Mouse (Mus musculus) hindbrain, postnatal 0 days (tissue): ENCODE measurements around the gene Sowaha. TPM values are rescaled to one million over a fixed set of nuclear protein-coding genes. Genes with fewer than 3 reads are reported as not detected.

Experiments
- ATAC-seq: fragments of 200-750 bp; cut with Nextera tagmentation; 2 replicates; pipeline ENCODE4 v1.8.0; 2017; ENCODE audit warnings: mild to moderate bottlenecking, moderate TSS enrichment, moderate library complexity
- DNase-seq: peaks from one replicate; pipeline ENCODE4 v3.0.0-alpha.2; 2015; ENCODE audit warnings: low spot score
- H3K27ac ChIP-seq: fragments of 300-500 bp; sonication (generic); 2 replicates; pipeline ENCODE4 v1.5.1; 2014; ENCODE audit warnings: mild to moderate bottlenecking
- H3K27me3 ChIP-seq: fragments of 300-500 bp; sonication (generic); 2 replicates; pipeline ENCODE4 v1.6.1; 2014; ENCODE audit warnings: low read length, mixed read lengths; ENCODE audit not compliant: insufficient read depth
- H3K36me3 ChIP-seq: fragments of 300-500 bp; sonication (generic); 2 replicates; pipeline ENCODE4 v1.6.1; 2014; ENCODE audit warnings: low read length, mixed read lengths; ENCODE audit not compliant: insufficient read depth
- H3K4me1 ChIP-seq: fragments of 300-500 bp; sonication (generic); 2 replicates; pipeline ENCODE4 v1.6.1; 2014; ENCODE audit warnings: antibody characterized with exemption, low read length, mixed read lengths; ENCODE audit not compliant: insufficient read depth
- H3K4me2 ChIP-seq: fragments of 300-500 bp; sonication (generic); 2 replicates; pipeline ENCODE4 v1.6.1; 2014; ENCODE audit warnings: low read depth, mild to moderate bottlenecking, low read length, moderate library complexity, mixed read lengths
- H3K4me3 ChIP-seq: fragments of 300-500 bp; sonication (generic); 2 replicates; pipeline ENCODE4 v1.5.1; 2014; ENCODE audit warnings: low read length
- H3K9ac ChIP-seq: fragments of 300-500 bp; sonication (generic); replicated peaks from 2 replicates; pipeline ENCODE4 v1.6.1; 2014; ENCODE audit warnings: mild to moderate bottlenecking, low read length, moderate library complexity, mixed read lengths
- H3K9me3 ChIP-seq: fragments of 300-500 bp; sonication (generic); 2 replicates; pipeline ENCODE4 v1.6.1; 2016; ENCODE audit warnings: low read length, mixed read lengths
- CTCF ChIP-seq: IDR thresholded peaks from 2 replicates; pipeline ENCODE4 v1.5.1; 2016; ENCODE audit warnings: antibody characterized with exemption, control low read depth, low read depth
- WGBS: fragments of 180-500 bp; shearing (Covaris S2); extraction: QIAGEN DNeasy Blood & Tissue Kit; methylation state at CpG from one replicate; pipeline ENCODE4 v1.1.7; 2014; 5-methylcytosine and 5-hydroxymethylcytosine counted together
- polyA plus RNA-seq: library from polyadenylated mRNA; unstranded; fragments of >200 nt; fragmentation: Nextera tagmentation; extraction: Ambion mirVana; gene quantifications from 2 replicates; pipeline ENCODE4 v1.2.1, GENCODE M21; 2015
- total RNA-seq: library from RNA; depleted of rRNA; stranded (reverse); fragments of >200 nt; gene quantifications from 2 replicates; pipeline ENCODE4 v1.2.3, GENCODE M21; 2014

The Sowaha gene
- total and polyA plus RNA-seq, 2 experiments from 2014 or later, result 4.2 to 8.7 TPM

GRCm38 (mm10) chr11:53522930-53523329 is 42.9 kb upstream of the Sowaha start:
- no peak for TF ChIP-seq CTCF
- H3K4me2 ChIP-seq, result 0 out of 2 replicates have a peak overlapping the region, but pooled peaks have one; percentile 3
- peak overlapping the region; percentile 49; the same call in 1 of the 2 replicates for H3K27ac ChIP-seq
- no peak overlapping the region; the same call in 1 of the 2 replicates for H3K9ac ChIP-seq
- no peaks in the 10 kb centered on the region for H3K9me3 ChIP-seq
- WGBS, result 58% methylated on average over 9 of the region's 9 CpGs
- H3K4me3 ChIP-seq, result no peak overlapping the region
- ATAC-seq, result no peak
- DNase-seq, result peak; percentile 46
- peaks cover 8% of the 10 kb centered on the region; the same call in 1 of the 2 replicates for H3K4me1 ChIP-seq
- no peaks in the 10 kb centered on the region for H3K36me3 ChIP-seq
- no peaks in the 10 kb centered on the region for H3K27me3 ChIP-seq

GRCm38 (mm10) chr11:53522362-53522761 is 42.3 kb upstream of the Sowaha start:
- TF ChIP-seq CTCF, result no peak
- no peak for DNase-seq
- Histone ChIP-seq H3K9me3 (no peaks in the 10 kb centered on the region), H3K4me3 (no peak overlapping the region), H3K27ac (no peak overlapping the region), H3K4me2 (no peak overlapping the region), H3K4me1 (peaks cover 8% of the 10 kb centered on the region; the same call in 1 of the 2 replicates), H3K27me3 (no peaks in the 10 kb centered on the region), H3K9ac (no peak overlapping the region; the same call in 1 of the 2 replicates), H3K36me3 (no peaks in the 10 kb centered on the region)
- no peak for ATAC-seq
- WGBS, result 88% methylated on average over 3 of the region's 3 CpGs

DNA sequence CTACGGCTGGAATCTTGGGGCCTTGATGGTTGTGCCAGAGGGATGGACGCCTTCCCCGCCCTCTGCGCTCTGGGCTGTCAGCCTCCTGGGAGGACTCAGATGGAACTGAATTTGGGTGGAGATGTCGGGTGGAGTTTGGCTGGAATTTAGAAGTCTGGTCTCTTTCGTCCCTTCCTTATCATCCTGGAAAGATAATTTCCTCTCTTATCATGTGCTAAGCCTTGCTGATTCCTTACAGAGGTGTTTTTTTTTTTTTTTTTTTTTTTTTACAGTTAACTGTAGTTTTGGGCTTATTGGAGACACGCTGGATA is 41.7 kb upstream of the Sowaha start:
- peaks cover 8% of the 10 kb centered on the region; the same call in 1 of the 2 replicates for H3K4me1 ChIP-seq
- no peaks in the 10 kb centered on the region for H3K36me3 ChIP-seq
- DNase-seq (no peak), ATAC-seq (no peak)
- H3K9me3 ChIP-seq, result no peaks in the 10 kb centered on the region
- H3K4me3 ChIP-seq, result peak overlapping the region; percentile 82; the same call in 1 of the 2 replicates
- H3K27ac ChIP-seq, result no peak overlapping the region
- no peak overlapping the region for H3K9ac ChIP-seq
- H3K27me3 ChIP-seq, result no peaks in the 10 kb centered on the region
- no peak for TF ChIP-seq CTCF
- WGBS, result 83% methylated on average over 7 of the region's 7 CpGs
- peak overlapping the region; percentile 87 for H3K4me2 ChIP-seq

- Histone ChIP-seq H3K27ac (peak overlapping the region; percentile 79; the same call in 1 of the 2 replicates), H3K27me3 (no peaks in the 10 kb centered on the region), H3K36me3 (no peaks in the 10 kb centered on the region), H3K9ac (peak overlapping the region; percentile 7), H3K4me2 (peak overlapping the region; percentile 87), H3K4me3 (peak overlapping the region; percentile 82), H3K4me1 (peaks cover 8% of the 10 kb centered on the region; the same call in 1 of the 2 replicates), H3K9me3 (no peaks in the 10 kb centered on the region)
- WGBS, result 44% methylated on average over 16 of the region's 16 CpGs
- DNase-seq, result no peak
- no peak for TF ChIP-seq CTCF
- no peak for ATAC-seq
Observed at GRCm38 (mm10) chr11:53521120-53521820, 41.2 kb upstream of the Sowaha start.

DNA sequence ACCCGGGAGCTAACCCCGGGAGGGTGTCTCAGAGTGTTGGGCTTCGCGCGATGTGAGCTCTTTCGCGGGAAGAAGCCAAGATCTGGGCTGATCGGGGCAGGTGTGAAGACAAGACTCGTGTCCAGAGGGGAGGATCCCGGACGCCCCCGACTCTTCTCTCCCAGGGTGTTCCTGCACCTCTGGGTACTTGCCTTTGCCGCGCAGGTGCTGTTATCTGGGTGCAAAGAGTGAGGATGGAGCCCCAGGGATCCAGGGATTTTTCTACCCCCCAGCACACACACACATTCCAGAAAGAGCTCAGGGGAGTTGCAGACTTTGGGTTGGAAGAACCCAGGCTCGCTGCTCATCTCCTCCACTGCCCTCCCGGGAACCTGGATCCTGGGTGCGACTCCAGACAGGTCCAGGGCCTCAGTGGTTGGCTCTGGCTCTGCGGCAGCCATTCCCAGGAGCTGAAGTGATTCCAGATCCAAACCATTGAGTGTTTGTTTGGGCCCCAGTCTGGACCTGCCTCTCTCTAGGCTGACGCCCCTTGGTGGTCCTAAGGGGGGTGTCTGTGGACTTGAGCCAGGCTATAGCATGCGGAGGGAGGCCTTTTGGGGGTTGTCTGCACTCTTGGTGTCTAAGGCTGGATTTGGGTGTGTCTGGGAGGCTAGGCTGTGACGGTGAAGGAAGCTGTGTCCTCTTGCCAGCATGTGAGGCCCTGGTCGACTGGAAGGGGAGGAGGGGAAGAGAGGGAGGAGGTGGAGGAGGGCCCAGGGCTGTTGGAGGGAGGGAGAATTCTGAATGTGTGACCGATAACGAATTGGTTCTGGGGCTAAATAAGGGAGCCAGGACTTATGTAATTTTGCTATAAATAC is 40.3 kb upstream of the Sowaha start:
- H3K4me1 ChIP-seq, result peaks cover 6% of the 10 kb centered on the region; the same call in 1 of the 2 replicates
- no peaks in the 10 kb centered on the region for H3K9me3 ChIP-seq
- ATAC-seq (peak; percentile 39), DNase-seq (peak; percentile 48)
- no peaks in the 10 kb centered on the region for H3K27me3 ChIP-seq
- peak overlapping the region; percentile 87 for H3K4me2 ChIP-seq
- H3K27ac ChIP-seq, result peak overlapping the region; percentile 79
- no peaks in the 10 kb centered on the region for H3K36me3 ChIP-seq
- TF ChIP-seq CTCF, result no peak
- H3K9ac ChIP-seq, result peak overlapping the region; percentile 88
- WGBS, result 1% methylated on average over 24 of the region's 24 CpGs
- H3K4me3 ChIP-seq, result peak overlapping the region; percentile 82

DNA sequence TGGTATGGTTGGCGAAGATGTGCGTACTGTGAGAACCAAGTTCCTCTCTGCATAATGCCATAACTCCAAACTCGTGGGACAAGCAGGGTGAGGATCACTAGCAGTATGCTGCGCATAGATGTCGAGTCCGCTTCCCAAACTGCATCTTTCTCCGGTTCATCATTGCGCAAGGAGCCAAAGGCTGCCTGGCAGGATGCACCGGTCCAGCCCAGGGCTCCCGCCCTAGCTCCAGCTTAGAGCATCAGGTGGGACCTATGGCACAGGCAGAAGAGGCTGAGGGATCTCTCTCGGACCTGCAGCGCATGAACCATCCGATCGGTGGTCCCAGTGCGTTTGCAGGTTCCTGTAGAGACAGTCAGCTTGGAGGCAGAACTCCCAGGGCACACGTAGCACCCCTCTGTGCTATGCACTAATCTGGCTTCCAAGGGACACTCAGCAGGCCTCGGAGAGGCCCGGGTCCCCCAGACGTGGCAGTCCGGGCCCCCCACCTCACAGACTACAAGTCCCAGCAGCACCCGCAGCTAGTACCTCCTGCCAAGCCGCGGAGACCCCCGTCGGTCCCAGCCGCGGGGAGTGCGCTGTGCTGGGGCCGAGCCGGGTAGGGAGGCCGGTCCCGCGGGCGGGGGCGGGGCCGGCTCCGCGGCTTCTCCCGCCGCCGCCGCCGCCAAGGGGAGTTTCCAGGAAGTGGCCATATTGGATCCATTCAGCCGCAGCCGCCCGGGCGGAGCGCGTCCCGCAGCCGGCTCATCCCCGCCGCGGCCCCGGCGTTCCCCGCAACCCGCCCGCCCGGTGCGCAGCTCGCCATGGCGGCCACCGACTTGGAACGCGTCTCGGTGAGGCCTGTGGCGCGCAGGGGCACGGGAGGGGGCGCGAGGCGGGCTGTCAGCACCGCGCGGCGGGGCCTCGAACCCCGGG is 39.4 kb upstream of the Sowaha start, which contains the start of gene Sept8:
TSS of gene Sept8 (plus strand) at position 51 of the 915 bp plus-strand sequence.
- peak within 1 kb of the TSS; percentile 82 for H3K4me3 ChIP-seq
- no peaks in the 10 kb centered on the region for H3K27me3 ChIP-seq
- peak within 1 kb of the TSS; percentile 88 for H3K9ac ChIP-seq
- DNase-seq, result peak; percentile 75
- peak within 1 kb of the TSS; percentile 87 for H3K4me2 ChIP-seq
- H3K9me3 ChIP-seq, result no peaks in the 10 kb centered on the region
- TF ChIP-seq CTCF, result no peak
- H3K36me3 ChIP-seq, result no peaks in the 10 kb centered on the region
- WGBS, result 4% methylated on average over 71 of the region's 79 CpGs
- peaks cover 5% of the 10 kb centered on the region; the same call in 1 of the 2 replicates for H3K4me1 ChIP-seq
- H3K27ac ChIP-seq, result peak within 1 kb of the TSS; percentile 79
- ATAC-seq, result peak; percentile 77
